Mouse (Mus musculus) hindbrain, embryonic 16.5 days (tissue): Measurements from ENCODE around the gene Olfr1393. TPM values are rescaled to one million over a fixed set of nuclear protein-coding genes. Genes with fewer than 3 reads are reported as not detected.

ENCODE experiments used
- ATAC-seq: fragments of 200-750 bp; cut with Nextera tagmentation; 2 replicates; pipeline ENCODE4 v1.8.0; 2017; ENCODE audit warnings: moderate TSS enrichment, moderate library complexity
- H3K27ac ChIP-seq: fragments of 300-500 bp; sonication (generic); 2 replicates; pipeline ENCODE4 v1.5.1; 2014; ENCODE audit warnings: low read depth, mild to moderate bottlenecking, control low read depth, low read length, moderate library complexity
- H3K27me3 ChIP-seq: fragments of 300-500 bp; sonication (generic); replicated peaks from 2 replicates; pipeline ENCODE4 v1.6.1; 2014; ENCODE audit warnings: low read length; ENCODE audit not compliant: control insufficient read depth, insufficient read depth
- H3K36me3 ChIP-seq: fragments of 300-500 bp; sonication (generic); 2 replicates; pipeline ENCODE4 v1.6.1; 2014; ENCODE audit warnings: mild to moderate bottlenecking, low read length, moderate library complexity, mixed read lengths; ENCODE audit not compliant: control insufficient read depth, insufficient read depth
- H3K4me1 ChIP-seq: fragments of 300-500 bp; sonication (generic); 2 replicates; pipeline ENCODE4 v1.6.1; 2014; ENCODE audit warnings: low read depth, low read length; ENCODE audit not compliant: control insufficient read depth, insufficient read depth
- H3K4me2 ChIP-seq: fragments of 300-500 bp; sonication (generic); 2 replicates; pipeline ENCODE4 v1.6.1; 2014; ENCODE audit warnings: mild to moderate bottlenecking, low read length, control low read depth, moderate library complexity
- H3K4me3 ChIP-seq: fragments of 300-500 bp; sonication (generic); 2 replicates; pipeline ENCODE4 v1.5.1; 2014; ENCODE audit warnings: mild to moderate bottlenecking, low read length, control low read depth, moderate library complexity
- H3K9ac ChIP-seq: fragments of 300-500 bp; sonication (generic); 2 replicates; pipeline ENCODE4 v1.6.1; 2014; ENCODE audit warnings: low read depth, mild to moderate bottlenecking, control low read depth, low read length, moderate library complexity
- H3K9me3 ChIP-seq: fragments of 300-500 bp; sonication (generic); 2 replicates; pipeline ENCODE4 v1.6.1; 2014; ENCODE audit warnings: mild to moderate bottlenecking, low read length, moderate library complexity; ENCODE audit not compliant: control insufficient read depth
- WGBS: fragments of 180-500 bp; shearing (Covaris S2); extraction: QIAGEN DNeasy Blood & Tissue Kit; methylation state at CpG from one replicate; pipeline ENCODE4 v1.1.7; 2014; 5-methylcytosine and 5-hydroxymethylcytosine counted together
- polyA plus RNA-seq: library from polyadenylated mRNA; unstranded; fragments of >200 nt; fragmentation: Nextera tagmentation; extraction: Ambion mirVana; gene quantifications from 2 replicates; pipeline ENCODE4 v1.2.1, GENCODE M21; 2015

Olfr1393 gene
- polyA plus RNA-seq, 1 experiment from 2014 or later, result 0.08 TPM

DNA sequence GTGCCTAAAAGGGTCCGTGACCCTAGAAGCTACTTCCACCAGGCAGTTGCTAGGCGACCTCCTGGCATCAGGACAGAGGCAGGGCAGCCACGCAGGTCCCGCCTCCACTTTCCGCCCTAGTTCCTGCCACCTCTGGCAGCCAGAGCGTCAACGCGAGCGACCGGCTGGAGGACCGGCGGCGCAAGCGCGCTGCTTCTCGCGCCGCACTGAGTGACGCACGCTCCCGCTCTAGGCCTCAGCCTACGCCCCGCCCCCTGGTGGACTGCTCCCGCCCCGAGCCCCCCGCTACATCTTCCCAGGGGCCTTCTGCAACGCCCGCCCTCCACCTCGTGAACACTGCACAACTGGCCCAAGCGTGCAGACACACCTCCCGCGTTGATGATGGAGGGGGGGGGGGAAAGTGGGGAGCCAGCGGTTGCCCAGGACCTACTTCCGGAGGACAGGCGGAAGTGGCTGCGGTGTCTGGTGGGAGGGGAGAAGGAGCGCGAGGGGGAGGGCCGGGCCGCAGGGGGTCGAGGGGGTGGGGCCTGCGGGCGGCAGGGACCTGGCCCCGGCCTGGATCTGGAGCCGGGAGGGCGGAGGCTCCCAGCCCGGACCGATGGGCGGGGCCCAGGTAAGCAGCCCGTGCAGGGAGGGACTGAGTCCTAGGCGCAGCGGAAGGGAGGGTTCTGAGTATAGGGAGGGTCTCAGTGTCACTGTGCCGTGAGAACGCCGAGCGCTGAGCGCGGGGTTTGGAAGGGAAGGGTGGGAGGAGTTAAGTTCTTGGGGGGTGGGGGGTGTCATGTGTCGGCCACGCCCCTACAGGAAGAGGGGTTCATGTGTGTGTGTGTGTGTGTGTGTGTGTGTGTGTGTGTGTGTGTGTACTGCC is 34.1 kb upstream of the Olfr1393 start, which contains the start of gene Mgat1:
TSS of gene Mgat1 (plus strand) at position 465 of the 868 bp plus-strand sequence.
- peak; percentile 98 for ATAC-seq
- WGBS, result under 1% methylated on average over 60 of the region's 60 CpGs
- Histone ChIP-seq H3K4me1 (peaks cover 32% of the 10 kb centered on the region), H3K27me3 (no peaks in the 10 kb centered on the region), H3K9ac (peak within 1 kb of the TSS; percentile 90), H3K4me3 (peak within 1 kb of the TSS; percentile 82), H3K4me2 (peak within 1 kb of the TSS; percentile 79), H3K9me3 (no peaks in the 10 kb centered on the region), H3K27ac (peak within 1 kb of the TSS; percentile 93), H3K36me3 (no peaks in the 10 kb centered on the region)

DNA sequence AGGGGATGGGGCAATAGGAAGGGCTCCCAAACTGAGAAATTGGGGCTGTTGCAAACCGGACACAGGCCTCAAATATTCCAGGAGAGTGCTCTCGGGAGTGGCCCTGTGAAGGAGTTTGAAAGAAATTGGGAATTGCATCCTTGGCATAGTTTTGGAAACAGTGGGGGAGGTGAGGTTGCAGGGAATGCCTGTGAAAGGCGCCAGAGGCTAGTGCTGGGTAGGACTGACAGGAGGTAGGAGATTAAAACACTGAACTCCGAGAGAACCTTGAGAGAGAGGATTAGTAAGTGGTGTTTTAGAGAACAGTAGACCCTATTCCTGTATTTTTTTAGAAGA is 33.5 kb upstream of the Olfr1393 start:
- no peaks in the 10 kb centered on the region for H3K9me3 ChIP-seq
- peak overlapping the region; percentile 82 for H3K4me3 ChIP-seq
- WGBS, result 1% methylated on average over 4 of the region's 4 CpGs
- peak overlapping the region; percentile 90 for H3K9ac ChIP-seq
- no peak for ATAC-seq
- H3K4me2 ChIP-seq, result peak overlapping the region; percentile 79
- H3K27me3 ChIP-seq, result no peaks in the 10 kb centered on the region
- no peaks in the 10 kb centered on the region for H3K36me3 ChIP-seq
- H3K27ac ChIP-seq, result peak overlapping the region; percentile 93
- H3K4me1 ChIP-seq, result peaks cover 35% of the 10 kb centered on the region

DNA sequence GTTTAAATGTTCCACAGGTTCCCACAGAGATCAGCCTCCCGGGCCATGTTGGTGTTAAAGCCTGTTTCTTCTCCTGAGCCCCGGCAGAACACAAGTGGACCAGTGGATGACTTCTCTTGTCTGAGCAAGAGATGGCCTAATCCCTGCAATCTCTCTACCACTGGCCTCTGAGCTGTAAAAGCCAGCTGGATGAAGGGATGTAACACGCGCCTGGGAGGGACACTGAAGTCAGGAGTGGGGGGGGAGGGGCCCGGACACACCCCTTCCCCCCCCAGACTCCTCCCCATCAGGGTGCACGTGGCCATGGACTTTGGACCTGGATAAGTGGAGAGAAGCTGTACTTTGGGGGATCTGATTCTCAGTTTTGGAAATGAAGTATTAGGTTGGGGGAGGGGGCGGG is 32.9 kb upstream of the Olfr1393 start:
- peak overlapping the region; percentile 79 for H3K4me2 ChIP-seq
- peaks cover 41% of the 10 kb centered on the region for H3K4me1 ChIP-seq
- H3K36me3 ChIP-seq, result no peaks in the 10 kb centered on the region
- H3K9me3 ChIP-seq, result no peaks in the 10 kb centered on the region
- no peak for ATAC-seq
- peak overlapping the region; percentile 82 for H3K4me3 ChIP-seq
- WGBS, result 31% methylated on average over 7 of the region's 7 CpGs
- H3K27ac ChIP-seq, result no peak overlapping the region
- 0 out of 2 replicates have a peak overlapping the region, but pooled peaks have one; percentile 50 for H3K9ac ChIP-seq
- no peaks in the 10 kb centered on the region for H3K27me3 ChIP-seq

DNA sequence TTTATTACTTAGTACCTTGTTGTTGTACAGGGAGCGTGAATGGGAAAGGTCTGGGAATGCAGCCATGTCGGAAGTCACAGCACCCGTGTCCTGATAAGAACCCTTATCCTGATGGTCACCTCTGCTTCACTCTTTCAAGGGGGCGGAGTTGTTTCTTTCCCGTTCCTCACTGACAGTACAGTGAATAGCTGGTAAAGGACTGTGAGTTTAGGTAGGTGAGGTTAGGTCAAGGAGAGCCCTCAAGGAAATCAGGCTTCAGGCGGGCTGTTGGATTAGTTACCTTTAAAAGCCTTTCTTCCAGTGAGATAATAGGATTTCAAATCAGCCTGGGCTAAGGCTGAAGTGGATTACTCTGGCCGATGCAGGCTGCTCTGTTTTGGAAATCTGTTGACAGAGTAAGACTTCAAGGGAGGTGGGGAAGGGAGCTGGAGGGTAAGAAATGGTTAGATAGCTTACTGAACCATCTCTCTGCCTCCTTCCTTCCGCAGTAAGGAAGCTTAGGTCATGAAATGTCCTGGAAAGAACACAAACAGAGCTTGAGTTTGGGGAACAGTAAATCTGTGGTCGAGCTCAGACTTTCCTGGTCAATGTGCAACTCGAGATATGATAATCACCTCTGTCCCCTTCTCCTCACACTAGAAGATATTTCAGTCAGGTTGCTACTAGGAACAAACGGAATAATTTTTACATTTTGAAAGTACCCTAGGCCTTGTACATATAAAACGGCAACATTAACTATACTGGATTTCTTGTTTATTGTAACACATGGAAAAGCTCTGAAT is 32.3 kb upstream of the Olfr1393 start:
- Histone ChIP-seq H3K27me3 (no peaks in the 10 kb centered on the region), H3K9ac (no peak overlapping the region), H3K27ac (no peak overlapping the region), H3K36me3 (no peaks in the 10 kb centered on the region), H3K4me1 (peaks cover 46% of the 10 kb centered on the region), H3K4me2 (peak overlapping the region; percentile 79), H3K9me3 (no peaks in the 10 kb centered on the region), H3K4me3 (no peak overlapping the region)
- WGBS, result 43% methylated on average over 12 of the region's 12 CpGs
- ATAC-seq, result no peak

DNA sequence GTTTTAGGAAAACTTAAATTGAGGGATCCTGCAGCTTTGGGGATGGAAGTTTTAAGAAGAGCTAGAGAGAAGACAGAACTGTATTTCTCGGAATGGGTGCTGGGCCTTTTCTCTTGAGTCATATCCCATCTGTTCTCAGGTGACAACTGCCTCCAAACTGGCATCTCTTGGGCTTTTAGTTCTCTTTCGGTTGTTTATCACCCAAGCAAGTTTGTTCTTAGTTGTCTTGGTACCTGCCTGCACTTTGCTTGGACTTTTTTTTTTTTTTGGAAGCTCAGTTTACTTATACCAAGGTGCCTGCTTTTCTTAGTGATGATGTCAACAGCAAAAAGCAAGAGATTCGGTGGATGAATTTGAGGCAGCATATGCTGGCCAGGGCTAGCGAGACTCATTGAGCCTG is 31.6 kb upstream of the Olfr1393 start:
- H3K4me1 ChIP-seq, result peaks cover 53% of the 10 kb centered on the region
- no peaks in the 10 kb centered on the region for H3K9me3 ChIP-seq
- no peak for ATAC-seq
- no peak overlapping the region for H3K4me2 ChIP-seq
- no peak overlapping the region for H3K9ac ChIP-seq
- no peaks in the 10 kb centered on the region for H3K27me3 ChIP-seq
- no peak overlapping the region for H3K4me3 ChIP-seq
- no peak overlapping the region for H3K27ac ChIP-seq
- 91% methylated on average over 4 of the region's 4 CpGs for WGBS
- H3K36me3 ChIP-seq, result no peaks in the 10 kb centered on the region

- Histone ChIP-seq H3K36me3 (no peaks in the 10 kb centered on the region), H3K4me2 (no peak overlapping the region), H3K4me1 (peaks cover 53% of the 10 kb centered on the region), H3K9me3 (no peaks in the 10 kb centered on the region), H3K27ac (no peak overlapping the region), H3K9ac (no peak overlapping the region; the same call in 1 of the 2 replicates), H3K4me3 (no peak overlapping the region), H3K27me3 (no peaks in the 10 kb centered on the region)
- 65% methylated on average over 2 of the region's 2 CpGs for WGBS
- ATAC-seq, result no peak
Measured at GRCm38 (mm10) chr11:49247255-49247654, 30.8 kb upstream of the Olfr1393 start.

DNA sequence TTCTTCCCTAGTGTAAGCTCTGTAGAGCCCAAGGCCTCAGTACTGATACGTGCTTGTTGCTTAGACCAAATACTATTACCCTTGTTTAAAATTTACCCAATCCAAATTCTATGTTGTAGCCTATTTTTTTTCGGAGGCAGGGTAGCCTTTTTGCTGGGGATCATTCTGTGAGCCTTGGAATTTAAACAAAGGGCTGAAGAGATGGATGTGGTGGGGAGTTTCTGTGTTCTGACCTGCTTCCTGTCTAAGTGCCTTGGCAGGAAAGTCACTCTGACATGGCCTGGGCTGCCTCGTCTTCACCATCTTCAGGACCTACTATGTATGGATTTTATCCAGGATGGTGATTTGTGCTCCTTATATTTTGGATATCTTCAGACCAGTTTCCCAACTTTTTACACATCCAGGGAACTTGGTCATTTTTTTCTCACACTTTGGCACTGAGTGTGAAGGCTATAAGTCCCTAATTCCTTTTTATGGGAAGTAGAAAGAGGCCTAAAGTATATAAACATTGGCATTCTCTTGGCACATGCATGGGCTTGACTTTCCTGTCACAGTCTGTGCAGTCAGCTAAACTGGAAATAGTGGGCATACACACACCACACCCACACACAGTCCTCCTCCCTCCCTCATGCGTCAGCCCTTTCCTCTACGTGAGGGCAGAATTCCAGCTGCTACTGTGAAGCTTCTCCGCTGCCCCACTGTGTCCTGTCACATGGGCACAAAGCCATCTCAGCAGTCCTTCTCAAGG is 29.7 kb upstream of the Olfr1393 start:
- Histone ChIP-seq H3K4me2 (no peak overlapping the region), H3K4me1 (peaks cover 49% of the 10 kb centered on the region), H3K27ac (no peak overlapping the region), H3K36me3 (no peaks in the 10 kb centered on the region), H3K4me3 (no peak overlapping the region), H3K9ac (no peak overlapping the region), H3K9me3 (no peaks in the 10 kb centered on the region), H3K27me3 (no peaks in the 10 kb centered on the region)
- no peak for ATAC-seq
- 45% methylated on average over 6 of the region's 6 CpGs for WGBS

DNA sequence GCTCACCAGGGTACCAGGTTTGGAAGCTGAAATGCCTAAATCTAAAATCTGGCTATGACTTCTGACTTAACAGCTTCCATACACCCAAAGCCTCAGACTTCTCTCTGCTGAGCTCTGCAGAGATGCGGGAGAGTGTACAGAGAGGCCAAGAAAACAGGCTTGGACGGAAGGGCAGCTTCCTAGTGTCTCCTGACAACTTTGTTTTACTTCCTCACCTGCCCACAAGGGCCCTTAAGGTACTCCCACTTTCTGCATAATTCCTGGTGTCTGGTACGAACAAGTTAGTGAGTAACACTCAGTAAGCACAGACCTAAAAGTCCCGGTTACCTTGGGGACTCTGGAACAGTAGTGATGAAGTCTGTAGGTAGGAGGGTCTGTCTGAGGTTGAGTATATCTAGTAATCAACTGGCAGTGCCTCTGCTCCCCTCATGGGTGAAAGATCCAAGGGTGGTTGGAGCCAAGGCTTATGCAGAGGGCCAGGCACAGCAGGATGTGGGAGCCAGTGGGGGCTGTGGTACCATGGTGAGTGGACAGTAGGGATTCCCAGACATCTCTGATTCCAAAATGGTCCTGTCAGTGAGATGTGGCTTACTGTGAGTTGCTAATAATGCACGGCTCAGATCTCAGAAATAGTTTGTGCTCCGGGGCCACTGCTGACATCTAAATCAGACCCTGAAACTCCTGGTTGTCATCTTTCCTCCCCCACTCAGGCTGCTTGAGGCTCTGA is 29.0 kb upstream of the Olfr1393 start:
- ATAC-seq, result no peak
- WGBS, result 69% methylated on average over 6 of the region's 6 CpGs
- H3K4me1 ChIP-seq, result peaks cover 49% of the 10 kb centered on the region
- H3K36me3 ChIP-seq, result no peaks in the 10 kb centered on the region
- no peaks in the 10 kb centered on the region for H3K27me3 ChIP-seq
- no peak overlapping the region for H3K4me2 ChIP-seq
- H3K4me3 ChIP-seq, result no peak overlapping the region
- H3K9me3 ChIP-seq, result no peaks in the 10 kb centered on the region
- no peak overlapping the region for H3K27ac ChIP-seq
- H3K9ac ChIP-seq, result no peak overlapping the region
